Mouse (Mus musculus): ENCODE measurements at regions not wholly inside any gene's neighbourhood (a gene's known extent, or its start where the extent isn't known, plus 50 kb on each side); places are given as distances from the start of the nearest gene placed in this dataset.

- H3K36me3 ChIP-seq (ENCODE audit: control insufficient read depth, insufficient read depth, low read length): no peaks in the 10 kb centered on the region
- no peak for ATAC-seq
- WGBS: 96% methylated on average over 2 of the region's 2 CpGs
- no peak overlapping the region for H3K4me2 ChIP-seq (ENCODE audit: low read length)
- no peaks in the 10 kb centered on the region for H3K27me3 ChIP-seq (replicated peaks; ENCODE audit: control insufficient read depth, insufficient read depth, low read length)
- H3K4me1 ChIP-seq (ENCODE audit: control insufficient read depth, insufficient read depth, low read depth, low read length): no peaks in the 10 kb centered on the region
- H3K9me3 ChIP-seq (ENCODE audit: control insufficient read depth, low read length): no peaks in the 10 kb centered on the region
- H3K27ac ChIP-seq (ENCODE audit: low read depth, low read length): no peak overlapping the region
- H3K9ac ChIP-seq (ENCODE audit: low read depth, low read length): no peak overlapping the region
- no peak overlapping the region for H3K4me3 ChIP-seq (ENCODE audit: low read length)
These were observed 412.4 kb upstream of the Adamts16 start for GRCm38 (mm10) chr13:71254016-71254415.

- no peak overlapping the region for H3K27ac ChIP-seq (ENCODE audit: low read depth, low read length)
- 34% methylated on average over 8 of the region's 8 CpGs for WGBS
- ATAC-seq: peak; percentile 63; the same call in 1 of the 2 replicates
- no peaks in the 10 kb centered on the region for H3K4me1 ChIP-seq (ENCODE audit: control insufficient read depth, insufficient read depth, low read depth, low read length)
- no peaks in the 10 kb centered on the region for H3K9me3 ChIP-seq (ENCODE audit: control insufficient read depth, low read length)
- H3K27me3 ChIP-seq (replicated peaks; ENCODE audit: control insufficient read depth, insufficient read depth, low read length): peaks cover 3% of the 10 kb centered on the region
- H3K36me3 ChIP-seq (ENCODE audit: control insufficient read depth, insufficient read depth, low read length): no peaks in the 10 kb centered on the region
- H3K9ac ChIP-seq (ENCODE audit: low read depth, low read length): no peak overlapping the region
- H3K4me2 ChIP-seq (ENCODE audit: low read length): no peak overlapping the region
- no peak overlapping the region for H3K4me3 ChIP-seq (ENCODE audit: low read length)
These were observed 406.8 kb upstream of the Adamts16 start for GRCm38 (mm10) chr13:71248261-71249031.

- peaks cover 3% of the 10 kb centered on the region for H3K27me3 ChIP-seq (replicated peaks; ENCODE audit: control insufficient read depth, insufficient read depth, low read length)
- H3K9ac ChIP-seq (ENCODE audit: low read depth, low read length): no peak overlapping the region
- H3K4me1 ChIP-seq (ENCODE audit: control insufficient read depth, insufficient read depth, low read depth, low read length): no peaks in the 10 kb centered on the region
- H3K4me3 ChIP-seq (ENCODE audit: low read length): no peak overlapping the region
- H3K36me3 ChIP-seq (ENCODE audit: control insufficient read depth, insufficient read depth, low read length): no peaks in the 10 kb centered on the region
- H3K9me3 ChIP-seq (ENCODE audit: control insufficient read depth, low read length): no peaks in the 10 kb centered on the region
- no peak overlapping the region for H3K4me2 ChIP-seq (ENCODE audit: low read length)
- ATAC-seq: no peak
- no peak overlapping the region for H3K27ac ChIP-seq (ENCODE audit: low read depth, low read length)
These were observed 405.6 kb upstream of the Adamts16 start for GRCm38 (mm10) chr13:71247241-71247640.

- 88% methylated on average over 4 of the region's 4 CpGs for WGBS
- Histone ChIP-seq H3K4me1 (ENCODE audit: control insufficient read depth, insufficient read depth, low read depth, low read length) (no peaks in the 10 kb centered on the region), H3K4me3 (ENCODE audit: low read length) (no peak overlapping the region), H3K27me3 (replicated peaks; ENCODE audit: control insufficient read depth, insufficient read depth, low read length) (peaks cover 3% of the 10 kb centered on the region), H3K36me3 (ENCODE audit: control insufficient read depth, insufficient read depth, low read length) (no peaks in the 10 kb centered on the region), H3K27ac (ENCODE audit: low read depth, low read length) (no peak overlapping the region), H3K9ac (ENCODE audit: low read depth, low read length) (no peak overlapping the region), H3K4me2 (ENCODE audit: low read length) (no peak overlapping the region), H3K9me3 (ENCODE audit: control insufficient read depth, low read length) (no peaks in the 10 kb centered on the region)
- ATAC-seq: no peak
These were observed 403.7 kb upstream of the Adamts16 start for GRCm38 (mm10) chr13:71245326-71245725.

GRCm38 (mm10) chr13:71239782-71240181 lies 398.2 kb upstream of the Adamts16 start:
- Histone ChIP-seq H3K36me3 (ENCODE audit: control insufficient read depth, insufficient read depth, low read length) (no peaks in the 10 kb centered on the region), H3K9me3 (ENCODE audit: control insufficient read depth, low read length) (no peaks in the 10 kb centered on the region), H3K4me1 (ENCODE audit: control insufficient read depth, insufficient read depth, low read depth, low read length) (no peaks in the 10 kb centered on the region), H3K9ac (ENCODE audit: low read depth, low read length) (no peak overlapping the region), H3K4me3 (ENCODE audit: low read length) (no peak overlapping the region), H3K27me3 (replicated peaks; ENCODE audit: control insufficient read depth, insufficient read depth, low read length) (no peaks in the 10 kb centered on the region), H3K27ac (ENCODE audit: low read depth, low read length) (no peak overlapping the region), H3K4me2 (ENCODE audit: low read length) (no peak overlapping the region)
- ATAC-seq: no peak
- WGBS: 75% methylated on average over 4 of the region's 4 CpGs

- no peaks in the 10 kb centered on the region for H3K36me3 ChIP-seq (ENCODE audit: control insufficient read depth, insufficient read depth, low read length)
- no peak overlapping the region for H3K9ac ChIP-seq (ENCODE audit: low read depth, low read length)
- WGBS: 96% methylated on average over 4 of the region's 4 CpGs
- no peak overlapping the region for H3K4me2 ChIP-seq (ENCODE audit: low read length)
- no peaks in the 10 kb centered on the region for H3K4me1 ChIP-seq (ENCODE audit: control insufficient read depth, insufficient read depth, low read depth, low read length)
- no peaks in the 10 kb centered on the region for H3K9me3 ChIP-seq (ENCODE audit: control insufficient read depth, low read length)
- H3K27me3 ChIP-seq (replicated peaks; ENCODE audit: control insufficient read depth, insufficient read depth, low read length): no peaks in the 10 kb centered on the region
- no peak overlapping the region for H3K27ac ChIP-seq (ENCODE audit: low read depth, low read length)
- ATAC-seq: no peak
- H3K4me3 ChIP-seq (ENCODE audit: low read length): no peak overlapping the region
These were observed 393.7 kb upstream of the Adamts16 start for GRCm38 (mm10) chr13:71235338-71235737.

- no peak overlapping the region for H3K27ac ChIP-seq (ENCODE audit: low read depth, low read length)
- H3K27me3 ChIP-seq (replicated peaks; ENCODE audit: control insufficient read depth, insufficient read depth, low read length): no peaks in the 10 kb centered on the region
- H3K4me3 ChIP-seq (ENCODE audit: low read length): no peak overlapping the region
- ATAC-seq: no peak
- H3K36me3 ChIP-seq (ENCODE audit: control insufficient read depth, insufficient read depth, low read length): no peaks in the 10 kb centered on the region
- no peak overlapping the region for H3K9ac ChIP-seq (ENCODE audit: low read depth, low read length)
- no peaks in the 10 kb centered on the region for H3K4me1 ChIP-seq (ENCODE audit: control insufficient read depth, insufficient read depth, low read depth, low read length)
- no peak overlapping the region for H3K4me2 ChIP-seq (ENCODE audit: low read length)
- WGBS: 73% methylated on average over 5 of the region's 5 CpGs
- H3K9me3 ChIP-seq (ENCODE audit: control insufficient read depth, low read length): no peaks in the 10 kb centered on the region
These were observed 389.6 kb upstream of the Adamts16 start for GRCm38 (mm10) chr13:71231182-71231581.

- 54% methylated on average over 5 of the region's 5 CpGs for WGBS
- H3K9ac ChIP-seq (ENCODE audit: low read depth, low read length): no peak overlapping the region
- no peaks in the 10 kb centered on the region for H3K36me3 ChIP-seq (ENCODE audit: control insufficient read depth, insufficient read depth, low read length)
- H3K4me3 ChIP-seq (ENCODE audit: low read length): no peak overlapping the region
- H3K27me3 ChIP-seq (replicated peaks; ENCODE audit: control insufficient read depth, insufficient read depth, low read length): no peaks in the 10 kb centered on the region
- no peaks in the 10 kb centered on the region for H3K9me3 ChIP-seq (ENCODE audit: control insufficient read depth, low read length)
- ATAC-seq: no peak
- no peak overlapping the region for H3K27ac ChIP-seq (ENCODE audit: low read depth, low read length)
- no peaks in the 10 kb centered on the region for H3K4me1 ChIP-seq (ENCODE audit: control insufficient read depth, insufficient read depth, low read depth, low read length)
- no peak overlapping the region for H3K4me2 ChIP-seq (ENCODE audit: low read length)
These were observed 373.2 kb upstream of the Adamts16 start for GRCm38 (mm10) chr13:71214776-71215175.

- ATAC-seq: no peak
- Histone ChIP-seq H3K9ac (ENCODE audit: low read depth, low read length) (no peak overlapping the region), H3K27me3 (replicated peaks; ENCODE audit: control insufficient read depth, insufficient read depth, low read length) (no peaks in the 10 kb centered on the region), H3K9me3 (ENCODE audit: control insufficient read depth, low read length) (no peaks in the 10 kb centered on the region), H3K4me3 (ENCODE audit: low read length) (no peak overlapping the region), H3K4me1 (ENCODE audit: control insufficient read depth, insufficient read depth, low read depth, low read length) (no peaks in the 10 kb centered on the region), H3K4me2 (ENCODE audit: low read length) (no peak overlapping the region), H3K36me3 (ENCODE audit: control insufficient read depth, insufficient read depth, low read length) (no peaks in the 10 kb centered on the region), H3K27ac (ENCODE audit: low read depth, low read length) (no peak overlapping the region)
- 25% methylated on average over 4 of the region's 4 CpGs for WGBS
These were observed 369.8 kb upstream of the Adamts16 start for GRCm38 (mm10) chr13:71211363-71211762.

Data from hindbrain, embryonic 16.5 days (tissue).